23 mouse cellular contexts compared by ENCODE assay signal in genomic region chr11:6883045-6883444, GRCm38 (mm10). TPM values are rescaled to one million over a fixed set of nuclear protein-coding genes. Genes with fewer than 3 reads are reported as not detected.
DNase-seq lines count a peak whose midpoint lies in the region; TF ChIP-seq lines count a peak whose summit lies in the region.
"Not testable (repeated sequence)": the region's sequence is repeated elsewhere in the genome, so short reads cannot be mapped to it uniquely, and the experiment has no call there.
"Had no signal": no experiment of that assay in that cellular context is flagged by ENCODE, and none has a peak within 500 bp of the region (broad histone marks: within the 10 kb centered on the region; RNA-seq: fewer than 3 reads in every experiment).

No protein-coding gene starts in this region.

- peaks cover 17% of the 10 kb centered on the region for H3K9me3 ChIP-seq in ES-Bruce4 (replicated peaks; ENCODE audit: control insufficient read depth, insufficient read depth, low read length, poor library complexity, severe bottlenecking)
- not testable (repeated sequence) for H3K9me3 ChIP-seq in ES-E14 (ENCODE audit: control insufficient read depth, insufficient read depth, low read depth, low read length)

- H3K36me3 ChIP-seq in ES-Bruce4 (ENCODE audit: control insufficient read depth, insufficient read depth, low read length, poor library complexity, severe bottlenecking); ES-E14 (ENCODE audit: control insufficient read depth, insufficient read depth, low read length, poor library complexity, severe bottlenecking): not testable (repeated sequence)

- not testable (repeated sequence) for TF ChIP-seq POLR2A in ES-Bruce4 (IDR thresholded peaks at IDR 0.05; ENCODE audit: insufficient read depth, low read length)

- H3K9ac ChIP-seq in ES-Bruce4 (ENCODE audit: low read depth, poor library complexity, severe bottlenecking); ES-E14 (ENCODE audit: insufficient read depth, low read depth, low read length, poor library complexity, severe bottlenecking): not testable (repeated sequence)

- peak; percentile 51; the same call in 1 of the 2 replicates for TF ChIP-seq EP300 in ES-Bruce4 (IDR thresholded peaks at IDR 0.05; ENCODE audit: insufficient read depth, low read depth, low read length)

- H3K4me3 ChIP-seq in ES-Bruce4 (ENCODE audit: low read depth, low read length); ES-E14 (ENCODE audit: insufficient read depth in 1 of 2, low read depth in 1 of 2, low read length in 2 of 2, poor library complexity in 1 of 2, severe bottlenecking in 1 of 2): not testable (repeated sequence)

- TF ChIP-seq CTCF in ES-Bruce4 (IDR thresholded peaks at IDR 0.05; ENCODE audit: low read depth, low read length), result not testable (repeated sequence)

- not testable (repeated sequence) for H3K4me1 ChIP-seq in ES-Bruce4 (ENCODE audit: control insufficient read depth, insufficient read depth, low read length); ES-E14 (ENCODE audit: control insufficient read depth in 2 of 2, insufficient read depth in 2 of 2, low read length in 2 of 2, poor library complexity in 1 of 2)

- peak overlapping the region; percentile 77; the same call in 1 of the 2 replicates for H3K27ac ChIP-seq in ES-Bruce4 (ENCODE audit: insufficient read depth, low read length)
- peak overlapping the region; percentile 20; the same call in 1 of the 2 replicates for H3K27ac ChIP-seq in ES-E14 (ENCODE audit: insufficient read depth, low read depth, low read length, poor library complexity, severe bottlenecking)

- DNase-seq in ES-CJ7 (ENCODE audit: low read depth, low spot score), result peak; percentile 91
- DNase-seq in ES-E14 (ENCODE audit: low read depth, low spot score), result not testable (repeated sequence)
- DNase-seq in R1 (ENCODE audit: low read depth, low spot score), result peak; percentile 88
- DNase-seq in ZHBTc4 (ENCODE audit: low read depth, low spot score), result peak; percentile 85
- peak; percentile 9 for DNase-seq in heart, adult 11 months

- not testable (repeated sequence) for H3K27me3 ChIP-seq in ES-Bruce4 (ENCODE audit: control insufficient read depth, insufficient read depth, low read length, poor library complexity, severe bottlenecking)

- in situ Hi-C loops in ES-E14 (cut with MboI; ENCODE audit: low sequenced_read_pairs in 2 of 2, unreplicated experiment in 2 of 2), result not testable (repeated sequence)

TF ChIP-seq in ES-E14, 5 proteins besides CTCF, POLR2A, EP300 and RAD21:
- 0 out of 2 replicates have a peak, but pooled peaks have one; percentile 12 for TF ChIP-seq MAFK (IDR thresholded peaks at IDR 0.05; ENCODE audit: insufficient read depth, low read depth, low read length)

RNA-seq across cellular contexts. Expression of gene Gm11983, which starts 45.6 kb away (rescaled TPM):
- 0.67 TPM in 1 of 2 replicates, not detected in the other for polyA plus RNA-seq in ES-Bruce4 (2011; ENCODE audit: insufficient read depth, insufficient read length, low read depth, missing spikeins)
- not detected in 2 replicates for total RNA-seq in ES-E14 (2012; rRNA removed)
- total RNA-seq: adrenal gland, adult 18-20 months; adrenal gland, adult 2 months; adrenal gland, adult 8-10 months; adrenal gland, postnatal 10 days; adrenal gland, postnatal 14 days; adrenal gland, postnatal 25 days; adrenal gland, postnatal 36 days; adrenal gland, postnatal 4 days; CH12.LX; MEL had no signal
- polyA plus RNA-seq: activated CD4-positive, CD25-positive, alpha-beta regulatory T cell, adult 4 months; adrenal gland, adult 2 months; brain, embryonic 14.5 days; C2C12; CD4-positive, CD25-positive, alpha-beta regulatory T cell, adult 4 months; cerebellum, adult 2 months; G1E; Patski had no signal
